Mouse (Mus musculus): ENCODE results near the gene Crim1.

Gene Crim1

DNA sequence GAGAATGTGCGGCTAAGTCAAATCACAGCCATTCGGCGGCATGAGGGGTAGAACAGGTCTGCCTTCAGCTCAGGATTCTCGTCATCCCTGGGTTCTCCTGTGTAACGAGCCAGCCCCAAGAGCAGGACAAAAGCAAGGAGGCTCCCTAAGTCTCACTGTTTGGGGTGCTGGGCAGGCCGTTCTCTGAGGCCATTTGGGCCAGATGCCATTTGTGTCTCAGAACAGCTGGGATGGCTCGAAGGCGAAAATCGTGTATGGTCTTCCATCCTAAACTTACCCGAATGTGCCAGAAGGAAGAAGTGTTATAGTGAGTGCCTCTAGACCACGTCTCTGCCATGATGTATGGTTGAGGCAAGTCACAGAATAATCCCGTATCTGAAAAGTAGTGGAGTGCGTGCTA lies 86.0 kb downstream of the Crim1 start:
- DNase-seq (ENCODE audit: low spot score in 2 of 2), result no peak

DNA sequence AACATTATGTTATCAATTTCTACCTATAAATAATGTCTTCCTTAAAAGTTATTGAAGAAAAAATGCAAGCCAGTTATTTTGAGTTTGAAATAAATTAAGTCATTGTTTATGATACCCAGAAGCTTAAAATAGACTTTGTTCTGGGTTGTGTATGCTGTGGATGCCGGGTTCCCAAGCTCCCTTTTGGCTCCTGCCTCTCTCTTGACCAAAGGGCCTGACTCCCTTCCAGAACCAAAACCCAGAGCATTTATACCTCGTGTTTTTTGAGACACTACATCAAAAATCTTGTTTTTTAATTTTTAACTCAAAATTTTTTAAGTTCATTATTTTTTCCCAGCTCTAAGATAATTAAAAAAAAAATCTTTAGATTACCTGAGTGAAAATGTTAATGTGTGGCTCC lies 87.3 kb downstream of the Crim1 start:
- no peak for DNase-seq (ENCODE audit: low spot score in 2 of 2)

DNA sequence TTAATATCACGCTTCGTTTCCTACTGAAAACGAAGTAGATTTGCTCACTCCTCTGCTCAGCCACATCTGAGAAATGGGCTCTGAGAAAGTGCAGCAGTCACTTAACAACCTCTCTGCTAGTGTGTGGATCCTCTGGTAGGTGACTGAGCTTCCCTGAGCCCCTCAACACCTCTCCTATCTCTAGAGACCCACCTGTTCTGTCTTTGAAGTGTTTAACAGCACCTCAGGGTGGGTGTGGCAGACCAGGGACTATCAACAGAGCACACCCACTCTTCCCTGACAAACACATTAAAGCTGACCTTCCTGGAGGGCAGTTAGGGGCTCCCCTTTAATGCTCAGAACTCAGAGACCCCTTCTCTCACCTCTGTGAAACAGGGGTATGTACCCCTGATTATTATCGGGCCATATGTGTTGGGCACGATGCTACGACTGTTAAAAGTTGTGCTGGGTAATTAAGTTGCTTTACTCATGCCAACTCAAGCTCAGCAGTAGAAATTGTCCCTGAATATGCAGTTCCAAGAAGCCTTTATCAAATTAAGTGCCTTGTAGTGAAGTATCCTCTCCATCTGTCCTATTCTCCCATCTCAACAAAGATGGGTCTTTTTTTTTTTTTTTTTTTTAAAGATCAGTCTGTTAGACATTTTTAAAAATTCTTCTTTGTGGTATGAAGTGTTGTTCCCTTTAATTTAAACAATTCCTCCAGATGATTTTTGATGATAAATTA lies 90.3 kb downstream of the Crim1 start:
- DNase-seq (ENCODE audit: low spot score in 2 of 2), result no peak

DNA sequence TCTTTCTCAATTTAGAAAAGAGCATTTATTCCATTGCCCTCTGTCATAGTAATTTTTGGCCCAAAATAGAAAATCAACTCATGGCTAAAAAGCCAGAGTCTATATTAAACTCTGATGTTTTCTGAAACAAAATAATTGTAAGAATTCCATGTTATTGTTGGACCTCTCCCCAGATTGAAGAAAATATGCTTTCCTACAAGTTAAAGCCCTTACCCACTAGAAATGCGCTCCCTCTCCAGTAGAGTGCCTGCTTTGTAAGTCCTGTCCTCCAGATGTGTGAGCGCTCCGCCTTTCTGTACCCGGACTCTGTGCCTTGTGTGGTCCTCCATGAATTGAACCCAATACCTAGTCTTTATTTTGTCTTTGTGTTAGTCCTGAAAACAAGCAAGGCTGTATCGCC lies 91.0 kb downstream of the Crim1 start:
- no peak for DNase-seq (ENCODE audit: low spot score in 2 of 2)

DNA sequence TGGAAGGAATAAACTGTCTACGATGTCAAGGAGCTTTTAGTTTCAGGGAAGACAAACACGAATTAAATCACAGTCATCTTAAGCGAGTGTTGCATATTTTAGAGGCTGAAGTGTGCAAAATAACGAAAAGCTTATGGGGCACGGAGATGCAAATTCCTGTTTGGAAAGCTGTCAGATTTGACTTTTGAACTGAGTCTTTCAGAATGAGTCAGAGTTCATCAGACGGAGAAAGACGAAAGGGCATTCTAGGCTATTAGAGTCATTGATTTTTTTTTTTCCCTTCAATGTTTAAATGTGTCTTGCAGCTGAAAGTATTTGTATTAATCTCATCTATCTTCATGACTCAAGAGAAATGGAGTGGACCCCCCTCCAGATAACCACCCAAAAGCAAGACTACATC lies 92.3 kb downstream of the Crim1 start:
- DNase-seq (ENCODE audit: low spot score in 2 of 2), result no peak

DNA sequence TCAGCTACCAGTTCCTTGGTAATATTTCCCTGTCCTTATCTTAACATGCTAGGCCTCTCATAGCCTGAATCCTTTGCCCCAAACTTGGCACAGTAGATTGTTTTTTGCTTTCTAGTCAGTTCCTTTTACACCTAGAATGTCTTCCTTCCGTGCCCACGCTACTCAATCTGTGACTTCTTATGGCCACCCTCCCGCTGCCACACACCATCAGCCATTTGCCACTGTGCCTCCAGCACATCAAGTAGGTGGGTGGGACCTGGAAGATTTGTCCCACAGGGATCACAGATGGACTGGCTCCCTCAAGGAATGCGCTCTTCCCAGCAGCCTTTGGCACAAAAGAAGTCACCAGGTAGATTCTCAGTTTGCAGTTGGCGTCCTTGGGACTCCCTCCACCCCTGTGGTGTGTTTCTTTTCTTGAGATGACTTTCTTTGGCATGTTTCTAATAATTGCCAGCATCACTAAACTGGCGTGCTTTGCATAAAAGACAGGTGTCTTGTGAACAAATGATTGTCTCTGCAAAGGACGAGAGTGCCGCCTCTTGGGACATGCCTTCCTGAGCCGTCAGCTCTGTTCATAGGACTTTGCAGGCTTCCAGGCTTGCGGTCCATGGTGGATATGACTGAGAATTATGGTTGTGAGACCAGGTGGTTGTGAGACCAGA lies 92.9 kb downstream of the Crim1 start:
- no peak for DNase-seq (ENCODE audit: low spot score in 2 of 2)

DNA sequence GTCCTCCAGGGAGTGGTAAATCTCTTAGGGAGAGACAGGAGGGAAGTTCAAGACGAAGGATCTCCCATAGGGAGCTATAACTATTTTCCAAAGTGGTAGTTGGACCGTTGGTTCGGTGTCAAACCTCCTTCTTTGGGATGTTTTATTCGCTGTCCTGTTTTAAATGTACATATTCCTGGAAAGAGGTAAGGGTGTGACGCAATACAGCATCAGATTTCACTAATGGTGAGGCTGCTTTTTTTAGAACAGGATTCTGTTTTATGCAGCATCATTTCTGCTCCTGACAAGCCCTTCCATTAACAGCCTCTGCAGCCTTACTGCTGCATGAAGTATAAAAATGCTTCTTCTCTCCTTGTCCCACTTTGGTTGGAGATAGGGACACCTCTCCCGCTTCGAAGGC lies 95.9 kb downstream of the Crim1 start:
- no peak for DNase-seq (ENCODE audit: low spot score in 2 of 2)

DNA sequence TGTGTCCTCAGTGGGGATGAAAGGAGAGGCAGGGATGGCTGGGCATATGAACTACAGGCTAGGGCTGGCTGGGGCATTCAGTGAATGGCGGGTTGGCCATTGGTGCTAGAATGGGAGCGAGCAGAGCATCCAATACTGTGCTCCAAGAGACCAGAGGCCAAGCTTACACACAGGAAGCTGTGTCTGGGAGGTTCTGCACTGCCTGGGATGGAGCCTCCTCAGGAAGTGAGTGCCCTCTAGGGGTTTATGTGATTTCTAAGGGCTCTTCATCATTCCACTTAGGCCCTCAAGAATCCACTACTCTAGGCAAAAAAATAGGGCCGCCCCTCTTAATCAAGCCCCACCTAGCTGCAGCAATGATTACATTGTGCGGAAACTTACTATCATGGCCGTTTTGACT lies 98.1 kb downstream of the Crim1 start:
- DNase-seq (ENCODE audit: low spot score in 2 of 2), result no peak

DNA sequence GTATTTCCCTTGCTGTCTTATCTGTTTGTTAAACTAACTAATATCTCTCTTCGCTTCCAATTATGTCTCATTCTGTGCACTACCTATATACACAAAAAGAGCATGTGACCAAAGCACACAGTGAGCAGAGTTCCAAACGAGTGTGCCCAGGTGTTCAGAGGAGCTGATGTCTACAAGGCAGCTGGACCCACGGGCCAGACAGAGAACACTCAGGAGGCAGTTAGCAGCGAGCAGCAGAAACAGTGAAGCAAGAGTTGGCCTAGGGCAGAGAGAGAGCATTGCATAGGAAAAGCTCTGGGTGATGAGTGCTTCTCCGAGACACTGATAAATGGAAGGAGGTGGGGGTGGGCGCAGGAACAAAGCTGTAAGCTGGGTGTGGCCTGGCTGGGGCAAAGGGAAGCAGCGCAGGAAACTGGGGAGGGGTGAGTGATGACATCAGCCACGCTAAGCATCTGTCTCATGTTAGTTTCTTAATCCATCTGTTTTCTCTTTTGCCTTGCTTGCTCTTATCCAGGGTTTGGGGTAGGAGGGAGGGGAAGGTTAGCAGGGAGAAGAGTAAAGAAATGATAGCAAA lies 99.0 kb downstream of the Crim1 start:
- DNase-seq (ENCODE audit: low spot score in 2 of 2), result no peak

DNA sequence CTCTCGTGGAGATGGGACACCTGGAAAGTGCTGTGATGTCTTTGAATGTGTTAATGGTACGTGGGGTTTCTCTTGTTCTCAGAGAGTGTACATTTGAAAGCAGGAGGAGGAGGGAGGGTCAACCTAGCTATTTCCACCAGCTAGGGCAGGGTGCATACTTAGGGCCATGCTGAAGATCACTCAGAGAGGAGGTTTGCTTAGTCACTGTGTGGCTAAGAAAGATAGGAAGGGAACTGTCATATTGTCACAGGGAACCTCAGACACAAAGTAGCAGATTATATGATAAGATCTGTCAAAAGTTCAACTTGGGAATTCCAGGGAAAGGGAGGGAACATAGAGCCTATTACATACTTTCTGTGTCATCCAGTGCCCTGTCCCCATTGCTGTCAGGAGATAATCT lies 103.0 kb downstream of the Crim1 start:
- no peak for DNase-seq (ENCODE audit: low spot score in 2 of 2)

DNA sequence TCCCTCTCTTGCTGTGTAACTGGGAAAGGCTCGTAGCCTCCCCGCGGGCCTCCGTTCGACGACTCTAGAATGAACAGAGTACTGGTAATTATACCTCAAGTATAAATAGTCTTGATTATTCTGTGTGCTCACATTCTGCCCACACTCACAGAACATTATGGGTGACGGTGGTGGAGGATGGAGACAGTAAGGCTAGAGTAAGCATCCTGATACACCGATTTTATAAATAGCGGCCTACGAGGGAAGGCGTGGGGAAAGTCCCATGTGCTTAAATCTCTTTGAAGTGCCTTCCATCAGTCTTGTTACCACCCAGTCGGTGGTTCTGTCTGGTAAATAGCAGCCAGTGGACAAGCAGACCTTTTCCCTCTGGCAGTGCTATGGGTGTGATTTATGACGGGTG lies 104.0 kb downstream of the Crim1 start:
- no peak for DNase-seq (ENCODE audit: low spot score in 2 of 2)

DNA sequence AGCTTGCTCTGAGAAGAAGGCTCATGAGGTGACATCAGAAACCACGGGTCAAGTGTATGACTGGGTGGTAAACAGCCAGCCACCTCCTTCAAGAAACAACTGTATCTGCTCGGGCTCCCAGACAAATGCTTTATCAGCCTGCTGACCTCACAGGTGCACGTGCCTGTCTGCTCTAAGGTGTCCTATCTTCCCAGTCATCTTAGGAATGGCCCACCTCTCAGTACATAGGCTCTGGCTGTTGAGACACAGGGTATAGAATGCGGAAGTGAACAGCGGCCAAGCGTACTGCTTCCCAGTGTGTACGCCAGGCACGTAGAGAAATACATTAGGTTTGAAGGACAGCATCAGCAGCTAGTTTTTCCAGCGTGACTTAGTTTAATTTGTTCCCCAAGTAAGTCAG lies 106.4 kb downstream of the Crim1 start:
- no peak for DNase-seq (ENCODE audit: low spot score in 2 of 2)

DNA sequence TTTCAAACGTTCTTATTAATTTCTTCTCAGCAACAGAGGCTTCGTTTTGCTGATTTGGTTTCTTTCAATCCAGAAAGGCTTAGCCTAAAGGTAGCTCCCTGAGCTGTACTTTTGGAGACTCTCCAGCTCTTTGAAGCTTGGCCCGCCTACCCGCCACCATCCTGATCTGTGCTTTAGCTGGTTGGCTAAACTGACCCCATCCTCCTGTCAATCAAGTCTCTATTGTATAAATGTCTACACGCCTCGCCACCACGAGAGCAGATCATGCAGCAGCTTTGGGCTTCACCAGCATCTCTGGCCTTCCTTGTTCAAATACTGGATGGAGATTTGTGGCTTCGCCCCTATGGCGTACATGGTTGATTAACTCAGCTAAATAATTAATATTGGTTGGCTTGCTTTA lies 108.2 kb downstream of the Crim1 start:
- DNase-seq (ENCODE audit: low spot score in 2 of 2), result no peak

DNA sequence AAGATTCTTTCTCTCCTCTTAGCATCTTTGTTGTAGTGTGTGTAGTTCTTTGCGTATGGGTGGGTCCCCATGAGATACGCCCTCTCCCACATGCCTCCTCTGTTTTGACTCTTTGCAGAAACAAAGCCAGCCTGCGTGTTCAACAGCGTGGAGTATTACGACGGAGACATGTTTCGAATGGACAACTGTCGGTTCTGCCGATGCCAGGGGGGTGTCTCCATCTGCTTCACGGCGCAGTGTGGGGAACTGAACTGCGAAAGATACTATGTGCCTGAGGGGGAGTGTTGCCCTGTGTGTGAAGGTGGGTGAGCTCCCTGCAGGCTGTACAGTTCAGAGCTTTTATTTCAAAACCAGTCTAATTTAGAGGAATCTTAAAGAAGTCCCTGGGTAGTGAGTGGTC lies 113.0 kb downstream of the Crim1 start:
- DNase-seq (ENCODE audit: low spot score in 2 of 2), result no peak

DNA sequence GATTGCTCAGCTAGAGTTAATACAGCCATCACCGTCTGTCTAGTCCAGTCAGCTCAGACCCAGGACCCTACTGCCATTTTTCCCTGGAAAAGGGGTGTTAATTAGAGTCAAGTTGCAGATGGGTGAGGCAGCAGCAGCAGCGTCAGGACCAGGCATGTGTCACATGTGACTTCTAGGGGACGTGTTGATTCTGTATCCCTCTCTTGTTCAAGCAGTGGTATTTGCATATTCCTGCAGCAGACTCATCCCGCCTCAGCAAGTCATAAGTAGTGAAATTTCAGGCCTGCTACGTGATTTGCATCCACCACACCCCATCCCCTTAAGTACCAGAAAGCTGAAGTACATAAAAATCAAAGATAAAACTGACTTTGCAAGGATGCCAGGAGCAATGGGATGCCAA lies 113.6 kb downstream of the Crim1 start:
- no peak for DNase-seq (ENCODE audit: low spot score in 2 of 2)

DNA sequence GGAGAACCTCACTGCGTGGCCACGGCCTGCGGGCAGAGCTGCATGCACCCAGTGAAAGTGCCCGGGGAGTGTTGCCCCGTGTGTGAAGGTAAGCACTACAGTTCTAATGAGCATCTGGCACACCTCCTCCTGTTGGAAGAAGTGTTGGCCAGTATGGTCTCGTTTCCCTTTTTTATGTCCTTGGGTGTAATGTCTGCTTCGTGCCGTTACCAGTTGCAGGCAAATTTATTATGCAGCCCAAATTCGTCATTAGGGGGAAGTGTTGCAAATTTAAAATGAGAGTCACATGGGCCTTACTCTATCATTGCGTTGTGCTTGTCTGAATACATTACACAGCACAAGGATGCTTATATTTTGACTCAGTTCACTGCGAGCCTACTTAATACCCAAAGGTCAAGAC lies 115.6 kb downstream of the Crim1 start:
- no peak for DNase-seq (ENCODE audit: low spot score in 2 of 2)

DNA sequence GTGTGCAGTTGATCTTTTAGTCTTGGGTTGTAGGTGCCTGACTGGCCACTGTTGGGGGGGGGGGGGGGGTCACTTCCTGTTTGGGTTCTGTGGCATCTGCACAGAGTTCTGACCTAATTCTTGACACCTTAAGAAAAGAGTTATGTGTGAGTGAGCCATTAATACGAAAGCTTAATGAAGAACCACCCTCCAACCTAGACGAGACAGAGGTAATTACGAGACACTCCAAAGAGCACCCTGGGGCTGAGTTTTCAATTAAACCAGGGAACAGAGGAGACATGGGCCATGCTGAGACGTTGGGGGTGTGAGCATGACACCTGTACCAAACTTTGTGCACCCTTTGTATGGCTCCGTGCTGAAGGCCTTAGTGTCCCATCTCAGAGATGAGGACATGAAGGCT lies 117.3 kb downstream of the Crim1 start:
- peak in 1 of 2 experiments; percentile 9 for DNase-seq (ENCODE audit: low spot score in 2 of 2)

DNA sequence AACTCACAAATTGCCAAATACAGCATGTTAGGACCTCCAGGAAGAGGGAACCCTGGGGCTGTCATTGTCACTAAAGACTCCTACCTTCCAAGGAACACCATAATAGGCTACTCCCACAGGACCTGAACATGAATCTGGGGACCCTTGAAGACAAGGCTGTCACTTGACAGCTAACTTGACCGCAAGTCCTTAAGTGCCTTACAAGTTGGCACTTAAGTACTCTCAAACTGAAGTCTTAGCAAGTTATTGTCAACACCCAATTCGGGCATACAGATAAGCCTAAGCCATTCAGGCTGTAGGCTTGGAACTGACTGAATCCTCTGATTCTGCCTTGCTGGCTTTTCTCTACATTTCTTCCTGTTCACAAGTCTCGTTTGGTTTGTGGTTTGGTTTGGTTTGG lies 118.8 kb downstream of the Crim1 start:
- DNase-seq (ENCODE audit: low spot score in 2 of 2), result no peak

DNA sequence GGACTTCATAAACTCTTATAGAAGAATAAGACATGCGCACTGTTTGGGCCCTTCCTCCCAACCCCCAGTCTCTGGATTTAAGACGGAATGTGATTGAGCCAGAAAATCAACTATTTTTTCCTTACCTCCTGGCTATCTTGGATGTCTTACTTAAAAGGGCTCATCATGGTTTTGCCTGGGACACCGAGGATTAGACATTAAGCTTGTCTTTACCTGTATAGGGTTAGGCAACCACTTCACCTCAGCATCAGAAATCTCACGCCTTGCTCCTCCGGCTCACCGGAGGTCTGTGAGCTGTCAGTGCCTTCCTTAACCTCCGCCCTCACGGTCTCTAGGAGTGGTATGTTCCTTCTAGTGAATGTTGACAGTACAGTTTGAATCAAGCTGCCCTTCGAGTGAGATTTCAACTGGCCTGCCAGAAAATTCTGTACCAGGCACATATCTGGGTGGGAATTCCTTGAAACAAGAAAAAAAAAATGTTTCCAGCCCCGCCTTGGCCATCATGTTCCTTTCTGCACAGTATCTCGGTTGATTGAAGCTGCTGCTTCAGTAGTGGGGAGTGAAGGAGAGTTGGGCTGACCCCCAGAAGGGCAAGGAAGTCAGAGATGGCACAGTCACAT lies 121.3 kb downstream of the Crim1 start:
- DNase-seq (ENCODE audit: low spot score in 2 of 2), result no peak

DNA sequence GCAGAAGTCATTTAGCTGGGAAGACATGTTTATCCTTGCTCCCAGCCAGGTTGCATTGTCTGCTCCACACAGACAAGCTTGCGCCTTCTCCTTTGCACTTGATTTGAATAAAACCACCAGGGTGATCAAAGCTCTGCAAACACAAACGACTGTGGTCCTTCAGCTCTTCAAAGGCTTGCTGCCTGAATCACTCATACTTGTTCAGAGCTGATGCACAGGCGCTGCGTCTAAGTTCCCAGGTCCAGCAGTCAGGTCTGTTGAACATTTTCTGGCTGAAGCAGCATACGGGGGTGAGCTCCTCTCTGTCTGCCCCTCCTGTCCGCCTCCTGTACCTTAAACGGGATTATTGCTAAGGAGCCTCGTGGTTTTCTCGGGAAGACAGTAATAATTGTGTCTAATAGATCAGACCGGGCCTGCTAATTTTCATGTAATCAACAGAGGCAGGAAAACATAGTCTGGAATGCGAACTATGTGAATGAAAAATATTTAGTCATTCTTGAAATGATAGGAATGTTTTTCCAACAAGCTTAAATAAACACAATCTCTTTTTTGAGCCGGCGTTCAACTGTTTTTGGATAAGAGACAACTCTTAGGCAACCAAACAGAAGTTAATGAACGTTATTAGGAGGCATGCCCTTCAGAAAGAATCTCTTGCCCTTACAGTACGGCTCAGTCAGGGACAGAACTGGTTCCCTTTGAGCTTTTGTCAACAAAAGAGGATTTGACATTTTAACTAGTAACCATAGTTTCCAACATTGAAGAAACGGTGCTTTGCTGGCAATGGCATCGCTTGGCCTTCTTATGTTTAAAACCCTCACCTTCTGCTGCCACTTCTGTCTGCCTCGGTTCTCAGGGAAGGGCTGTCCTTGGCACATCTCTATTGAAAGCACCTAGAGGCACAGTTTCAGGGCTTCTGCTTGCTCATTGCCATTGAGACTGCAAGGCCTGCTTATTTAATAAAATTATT lies 122.6 kb downstream of the Crim1 start:
- DNase-seq (ENCODE audit: low spot score in 2 of 2), result no peak

DNA sequence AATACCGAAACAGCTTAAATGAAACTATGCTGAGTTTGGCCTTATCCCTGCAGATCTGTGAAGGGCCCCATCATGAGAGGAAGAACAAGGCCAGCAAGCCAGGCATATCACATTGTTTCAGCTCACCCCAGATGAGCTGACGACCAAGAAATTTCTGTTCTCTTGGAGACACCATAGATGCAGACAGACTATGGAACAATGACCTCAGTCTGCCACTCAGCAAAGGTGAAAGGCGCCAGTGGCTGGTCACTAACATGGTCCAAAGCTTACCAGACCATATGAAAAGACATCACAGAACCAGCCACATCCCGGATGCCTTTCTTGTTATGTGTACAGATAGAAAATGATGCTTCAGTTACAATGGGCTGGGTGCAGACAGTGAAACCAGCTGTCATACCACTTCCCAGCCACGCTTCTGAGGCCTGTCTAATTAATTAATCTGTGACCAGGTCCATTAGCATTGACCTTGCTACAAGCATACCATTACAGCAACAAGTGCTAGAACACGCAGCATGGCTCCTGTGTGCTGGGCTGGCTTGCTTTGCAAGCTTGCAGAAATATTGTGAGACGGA lies 125.8 kb downstream of the Crim1 start:
- no peak for DNase-seq (ENCODE audit: low spot score in 2 of 2)

DNA sequence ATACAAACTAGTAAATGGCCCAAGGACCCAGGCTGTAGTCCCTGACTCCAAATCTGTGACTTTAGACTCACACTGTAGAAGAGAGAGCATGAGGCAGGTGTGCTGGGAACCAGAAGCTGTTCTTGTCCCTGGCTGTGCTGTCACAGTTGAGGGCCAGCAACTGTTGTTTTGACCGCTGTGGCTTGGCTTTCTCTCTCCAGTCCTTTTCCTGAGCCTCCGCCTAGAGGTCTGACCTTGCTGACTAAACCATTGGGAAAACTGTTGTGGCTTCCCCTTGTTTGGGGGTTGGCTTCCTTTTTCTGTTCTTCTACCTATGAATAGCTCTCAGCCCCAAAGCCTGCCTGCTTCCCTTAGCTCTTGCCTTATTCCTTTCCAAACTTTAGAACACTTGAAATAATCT lies 126.3 kb downstream of the Crim1 start:
- no peak for DNase-seq (ENCODE audit: low spot score in 2 of 2)

Measured in natural killer cell, adult 2 months (primary cell).